Mouse (Mus musculus) cerebellum, adult 18-20 months (tissue): ENCODE results near the gene Rad9a.

Experiments
- DNase-seq, 2 experiments: peaks; one replicate each; pipeline ENCODE4 v3.0.0; 2021

The Rad9a gene

GRCm38 (mm10) chr19:4192251-4192985 is 9.0 kb downstream of the Rad9a start:
- no peak for DNase-seq

DNA sequence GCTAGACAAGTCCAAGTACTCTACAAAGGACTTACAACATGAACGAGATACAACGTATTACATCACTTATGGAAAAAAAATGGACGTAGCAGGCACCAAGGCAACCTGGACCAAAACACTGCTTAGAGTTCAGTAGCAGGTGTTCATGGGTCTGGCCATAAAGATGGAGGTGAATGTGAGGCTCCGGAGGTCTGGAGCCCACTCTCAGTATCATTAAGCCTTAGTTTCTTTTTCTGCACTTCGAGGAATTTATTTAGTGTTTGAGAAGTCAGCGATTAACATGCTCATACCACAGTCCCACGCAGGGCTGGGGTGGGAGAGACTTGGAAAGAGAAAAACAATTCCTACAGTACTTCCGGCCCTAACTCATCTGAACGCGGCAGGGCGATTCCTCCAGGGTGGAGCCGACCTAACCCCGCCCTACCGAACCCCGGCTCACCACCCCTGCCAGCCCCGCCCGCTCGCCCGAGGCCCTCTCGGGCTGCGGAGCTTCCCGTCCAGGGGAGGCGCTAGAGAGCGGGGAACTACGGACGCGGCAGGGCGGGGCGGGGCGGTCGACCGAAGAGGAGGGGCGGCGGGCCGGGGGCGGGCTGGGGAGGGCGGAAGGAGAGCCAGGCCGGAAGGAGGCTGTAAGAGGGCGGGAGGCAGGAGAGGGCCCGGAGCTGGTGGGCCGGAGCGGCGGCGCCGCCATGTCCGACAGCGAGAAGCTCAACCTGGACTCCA is 9.8 kb downstream of the Rad9a start, which contains the start of gene Ppp1ca:
TSS of gene Ppp1ca (plus strand) at position 538 of the 723 bp plus-strand sequence.
- DNase-seq = peak; percentile 95 to 98

GRCm38 (mm10) chr19:4190831-4191334 is 10.6 kb downstream of the Rad9a start, which contains the start of gene Tbc1d10c:
Tbc1d10c (minus strand) TSS chr19:4191284.
- no peak for DNase-seq

GRCm38 (mm10) chr19:4189051-4189620 is 12.3 kb downstream of the Rad9a start:
- no peak for DNase-seq

GRCm38 (mm10) chr19:4187303-4187702 is 14.2 kb downstream of the Rad9a start:
- DNase-seq = no peak

GRCm38 (mm10) chr19:4184976-4185975 is 16.2 kb downstream of the Rad9a start:
- DNase-seq = no peak

- DNase-seq = no peak
Observed at GRCm38 (mm10) chr19:4183689-4184088, 17.8 kb downstream of the Rad9a start.

DNA sequence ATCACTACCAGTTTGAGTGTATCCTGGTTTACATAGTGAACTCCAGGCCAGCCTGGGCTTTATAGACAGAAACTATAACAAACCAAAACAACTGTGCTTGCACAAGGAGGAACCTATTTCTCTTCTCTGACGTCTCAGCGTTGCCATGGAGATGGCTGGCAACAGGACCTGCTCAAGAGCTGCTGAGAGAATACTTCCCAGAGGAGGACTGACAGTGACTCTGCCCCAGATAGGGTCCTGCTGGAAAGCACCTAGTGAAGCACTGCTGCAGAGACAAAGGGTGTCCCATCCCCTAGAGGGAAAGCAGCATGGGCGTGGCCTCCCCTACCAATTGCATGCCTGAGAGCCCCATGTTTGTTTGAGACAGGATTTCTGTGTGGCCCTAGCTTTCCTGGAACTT is 19.6 kb downstream of the Rad9a start:
- DNase-seq = no peak

GRCm38 (mm10) chr19:4180411-4180810 is 21.1 kb downstream of the Rad9a start:
- DNase-seq = no peak

- no peak for DNase-seq
Observed at GRCm38 (mm10) chr19:4175368-4175947, 26.0 kb downstream of the Rad9a start, which contains the start of gene Carns1. Carns1 (minus strand) TSS chr19:4175479.

- no peak for DNase-seq
Observed at GRCm38 (mm10) chr19:4172925-4173324, 28.5 kb downstream of the Rad9a start.

DNA sequence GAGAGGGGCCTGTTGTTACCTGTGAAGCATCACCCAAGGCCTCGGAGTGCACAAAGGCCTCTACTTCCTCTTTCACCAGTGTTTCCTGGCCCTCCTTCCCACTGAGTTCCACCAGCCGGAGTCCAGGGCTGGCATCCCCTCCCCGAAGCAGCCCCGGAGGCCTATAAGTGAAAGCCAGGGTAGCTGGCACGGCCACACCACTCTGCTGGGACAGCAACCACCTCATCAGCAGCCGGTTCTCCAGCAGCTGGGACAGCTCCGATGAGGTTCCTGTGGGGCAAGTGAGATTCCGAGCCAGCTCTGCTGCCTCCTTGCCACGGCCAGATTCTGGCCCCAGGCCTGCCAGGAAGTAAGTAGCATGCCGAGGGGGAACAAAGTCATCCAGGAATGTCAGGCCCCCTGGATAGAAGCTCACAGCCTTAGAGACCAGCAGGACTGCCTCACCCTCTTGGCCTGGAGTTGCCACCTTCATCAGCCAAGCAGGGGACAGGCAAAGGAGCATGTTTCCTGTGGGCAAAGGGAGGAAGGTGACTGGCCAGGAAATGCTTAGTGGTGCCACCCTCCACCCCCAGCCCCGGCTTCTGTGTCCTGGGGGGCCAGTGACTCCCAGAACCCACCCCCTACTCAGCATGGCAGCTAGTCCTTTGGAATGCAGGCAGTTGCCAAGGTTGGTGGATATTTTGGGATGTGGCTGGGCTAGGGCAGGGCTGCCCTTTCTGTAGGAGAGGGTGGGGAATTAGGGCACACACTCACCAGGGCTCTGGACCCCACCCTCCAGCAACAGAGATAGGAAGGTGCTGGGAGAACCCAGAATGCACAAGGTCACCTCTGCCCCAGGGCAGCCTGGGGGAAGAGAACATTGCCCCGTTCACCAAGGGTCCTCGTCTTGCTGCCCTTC is 29.8 kb downstream of the Rad9a start:
- no peak for DNase-seq

- DNase-seq = peak in 1 of 2 experiments; percentile 15
Observed at GRCm38 (mm10) chr19:4170723-4171392, 30.6 kb downstream of the Rad9a start.

DNA sequence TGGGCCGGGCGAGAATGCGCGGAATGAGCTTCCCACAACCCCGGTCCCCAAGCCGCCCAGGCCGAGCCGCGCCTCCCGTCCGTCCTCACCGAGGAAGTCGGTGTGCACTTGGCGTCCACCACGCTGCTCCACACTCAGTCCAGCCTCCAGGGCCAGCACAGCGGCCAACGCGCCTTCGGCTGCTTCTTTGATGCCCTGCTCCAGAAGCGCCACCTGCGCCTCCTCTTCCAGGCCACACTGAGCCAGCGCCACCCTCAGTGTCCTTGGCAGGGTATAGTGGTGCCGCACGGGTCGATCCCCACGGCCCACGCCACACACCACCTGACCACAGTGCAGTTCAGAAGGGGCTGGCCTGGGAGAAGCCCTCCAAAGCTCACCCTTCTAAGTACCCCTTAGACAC is 31.7 kb downstream of the Rad9a start:
- peak; percentile 64 to 71 for DNase-seq

DNA sequence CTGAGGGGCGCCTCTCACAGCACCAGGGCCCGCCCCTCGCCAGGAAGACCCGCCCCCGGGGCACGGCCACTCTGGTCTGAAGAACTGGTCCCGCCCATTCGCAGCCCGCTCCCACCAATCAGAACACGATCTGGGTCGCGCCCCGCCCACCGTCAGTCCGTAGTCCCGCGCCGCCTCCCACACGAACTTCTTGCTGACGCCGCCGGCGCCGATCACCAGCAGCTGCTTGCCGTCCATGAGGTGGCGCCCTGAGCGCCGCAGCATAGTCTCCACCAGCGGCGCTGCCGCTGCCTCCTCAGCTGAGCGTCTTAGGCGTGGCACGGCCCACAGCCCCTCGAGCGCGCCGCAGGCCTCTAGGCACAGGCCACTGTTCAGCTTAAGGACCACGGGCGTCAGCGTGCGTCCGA is 32.1 kb downstream of the Rad9a start:
- DNase-seq = peak; percentile 99 to 100

- DNase-seq = peak in 1 of 2 experiments; percentile 10
Observed at GRCm38 (mm10) chr19:4166678-4167476, 34.6 kb downstream of the Rad9a start.

DNA sequence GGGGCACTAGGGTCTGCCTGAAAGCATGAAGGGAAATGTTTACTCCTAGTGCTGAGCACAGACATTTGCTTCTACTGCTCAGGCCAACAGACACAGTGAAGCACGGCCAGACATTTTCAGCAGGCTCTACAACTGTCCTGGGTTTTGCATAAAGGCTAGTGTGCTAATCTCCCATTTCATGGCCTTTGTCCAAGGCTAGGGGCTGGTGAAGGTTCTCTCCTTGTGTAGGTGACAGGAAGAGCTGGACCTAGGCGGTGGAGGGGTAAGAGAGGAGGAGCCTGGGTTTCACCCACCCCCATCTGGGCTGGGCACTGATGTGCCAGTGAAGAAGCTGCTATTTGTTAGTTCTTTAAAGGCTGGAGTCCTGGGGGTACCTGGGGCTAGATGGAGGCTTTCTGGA is 36.7 kb downstream of the Rad9a start:
- DNase-seq = no peak

DNA sequence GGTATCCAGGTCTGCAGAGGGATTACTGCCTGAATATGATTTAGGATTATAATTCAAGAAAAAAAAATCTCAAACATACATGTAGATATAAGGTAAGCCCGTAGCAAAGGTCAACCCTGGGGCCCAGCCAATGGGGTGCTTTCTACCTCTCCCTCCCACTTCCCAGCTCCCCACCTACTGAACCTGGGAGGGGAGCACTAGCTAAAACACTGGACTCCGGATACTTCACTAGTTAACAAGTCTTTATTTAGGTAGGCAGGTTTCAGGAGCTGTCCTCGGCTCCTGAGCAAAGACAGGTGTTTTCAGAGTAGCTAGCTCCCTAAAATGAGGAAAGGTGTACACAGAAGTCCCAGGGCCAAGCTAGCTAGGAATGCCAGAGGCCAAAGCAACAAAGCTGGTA is 37.4 kb downstream of the Rad9a start:
- DNase-seq = no peak

DNA sequence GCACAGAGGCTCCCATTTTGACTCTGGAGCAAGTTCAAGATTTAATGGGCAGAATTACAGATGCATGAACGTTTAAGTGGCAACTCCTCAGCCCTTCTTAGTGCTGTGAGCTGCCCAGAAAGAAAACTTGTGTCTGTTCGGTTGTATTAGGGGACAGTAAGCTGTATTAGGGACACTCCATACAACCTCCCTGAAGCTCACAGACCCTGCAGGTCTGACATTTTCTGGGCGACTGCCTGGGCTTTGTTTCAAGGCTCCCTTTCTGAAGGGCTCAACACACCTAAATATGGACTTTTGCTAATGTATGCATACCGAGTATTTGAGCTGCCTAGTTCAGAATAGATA is 37.9 kb downstream of the Rad9a start:
- DNase-seq = no peak
